Mouse (Mus musculus) C2C12 (cell line): ENCODE results near the gene Trp53.

Experiments
- CTCF ChIP-seq: IDR thresholded peaks from one replicate; pipeline ENCODE4 v1.5.1; 2011; ENCODE audit not compliant: control insufficient read depth, insufficient read depth, insufficient read length
- MAX ChIP-seq: IDR thresholded peaks from one replicate; pipeline ENCODE4 v1.6.1; 2011; ENCODE audit warnings: mild to moderate bottlenecking, control low read depth
- MYOD1 ChIP-seq: IDR thresholded peaks from one replicate; pipeline ENCODE4 v1.6.1; 2011; ENCODE audit warnings: low read depth; ENCODE audit not compliant: control insufficient read depth, insufficient read length

- TF ChIP-seq MYOD1, result no peak
- TF ChIP-seq CTCF, result no peak
- TF ChIP-seq MAX, result no peak
Observed at GRCm38 (mm10) chr11:69560896-69561854, 19.0 kb upstream of the Trp53 start.
